Mouse (Mus musculus): ENCODE measurements around the gene Pcgf6. TPM values are rescaled to one million over a fixed set of nuclear protein-coding genes. Genes with fewer than 3 reads are reported as not detected.
A peak's percentile ranks its signal among the peaks of the same experiment; 100 is the strongest.

The Pcgf6 gene
- total RNA-seq (2021): 1 to 10 TPM; 3.4 to 4.1 TPM
- long read RNA-seq, experiment 1, partial matches to known transcripts: 0 of 4 reads
- long read RNA-seq, experiment 1, other reads (novel, unspliced or antisense): 0 of 4 reads
- long read RNA-seq, experiment 2, partial matches to known transcripts: 0 of 7 reads
- long read RNA-seq, experiment 2, other reads (novel, unspliced or antisense): 3 of 7 reads

DNA sequence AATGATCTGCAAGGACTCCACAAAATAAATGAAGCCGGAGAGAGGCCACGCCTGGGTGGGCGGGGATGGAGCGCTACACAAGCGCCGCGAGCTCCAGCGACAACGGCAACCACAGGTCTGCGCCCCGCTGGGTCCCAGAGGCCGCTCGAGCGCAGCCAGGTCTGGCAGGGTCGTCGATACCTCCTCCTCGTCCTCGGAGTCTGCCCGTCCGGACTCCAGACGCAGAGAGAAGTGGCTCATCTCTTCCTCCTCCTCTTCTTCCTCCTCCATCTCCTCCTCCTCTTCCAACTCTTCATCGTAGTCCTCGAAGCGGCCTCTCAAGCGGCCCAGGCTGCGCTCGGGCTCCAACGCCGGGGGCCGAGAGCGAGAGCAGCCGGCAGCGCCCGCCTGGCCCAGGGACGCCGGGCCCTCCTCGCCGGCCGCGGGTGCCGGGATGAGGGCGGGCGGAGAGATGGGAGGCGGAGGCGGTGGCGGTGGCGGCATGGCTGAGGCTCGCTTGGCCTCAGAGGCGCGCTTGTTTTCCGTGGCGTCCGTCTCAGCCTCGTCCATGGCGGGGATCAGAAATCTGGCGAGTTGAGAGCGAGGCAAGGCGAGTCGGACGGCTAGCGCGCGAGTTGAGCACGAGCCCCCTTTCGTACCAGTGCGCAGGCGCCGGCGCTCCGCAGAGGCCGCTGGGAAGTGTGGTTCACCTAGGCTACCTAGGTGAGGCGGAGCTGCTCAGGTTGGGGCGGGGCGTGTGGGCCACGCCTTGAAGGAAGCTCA, at the start of gene Pcgf6:
TSS of gene Pcgf6 (minus strand) at position 636 of the 762 bp plus-strand sequence.
- peak; percentile 50 to 61 for DNase-seq
- intact Hi-C loops (cut with DNase I): no loop called here

DNA sequence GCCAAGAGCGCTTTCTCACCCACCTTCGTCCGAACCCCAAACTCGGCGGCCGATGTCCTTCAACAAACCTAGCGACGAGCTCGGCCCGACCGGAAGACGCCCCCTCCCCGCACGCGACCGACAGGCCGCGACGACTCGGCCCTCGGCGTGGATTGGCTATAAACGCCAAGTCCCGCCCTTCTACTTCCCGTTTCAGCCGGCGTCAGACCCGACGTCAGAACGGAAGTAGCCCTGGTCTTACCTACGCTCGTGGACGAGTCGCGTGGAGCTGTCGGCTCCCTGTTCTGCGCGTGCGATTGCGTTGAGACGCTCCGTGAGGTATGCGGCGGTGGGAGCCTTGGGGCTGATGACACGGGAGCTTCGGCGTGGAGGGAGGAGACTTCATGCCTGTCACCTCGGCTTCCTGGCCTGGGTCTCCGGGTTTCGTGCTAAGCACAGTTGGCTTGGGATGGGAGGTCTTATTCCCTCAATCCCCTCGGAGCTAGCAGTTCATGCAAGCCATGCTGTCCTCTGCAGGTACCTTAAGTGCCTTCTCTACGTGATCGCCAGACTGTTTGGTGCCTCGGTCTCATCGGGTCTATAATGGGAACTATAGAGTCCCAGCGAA, 39.9 kb upstream of the Pcgf6 start, which contains the start of the genes Usmg5 and Pdcd11:
TSS of gene Usmg5 (minus strand) at position 98 of the 607 bp plus-strand sequence.
TSS of gene Pdcd11 (plus strand) at position 219 of the 607 bp plus-strand sequence.
- intact Hi-C loops (cut with DNase I): no loop called here
- DNase-seq: peak; percentile 87 to 94

DNA sequence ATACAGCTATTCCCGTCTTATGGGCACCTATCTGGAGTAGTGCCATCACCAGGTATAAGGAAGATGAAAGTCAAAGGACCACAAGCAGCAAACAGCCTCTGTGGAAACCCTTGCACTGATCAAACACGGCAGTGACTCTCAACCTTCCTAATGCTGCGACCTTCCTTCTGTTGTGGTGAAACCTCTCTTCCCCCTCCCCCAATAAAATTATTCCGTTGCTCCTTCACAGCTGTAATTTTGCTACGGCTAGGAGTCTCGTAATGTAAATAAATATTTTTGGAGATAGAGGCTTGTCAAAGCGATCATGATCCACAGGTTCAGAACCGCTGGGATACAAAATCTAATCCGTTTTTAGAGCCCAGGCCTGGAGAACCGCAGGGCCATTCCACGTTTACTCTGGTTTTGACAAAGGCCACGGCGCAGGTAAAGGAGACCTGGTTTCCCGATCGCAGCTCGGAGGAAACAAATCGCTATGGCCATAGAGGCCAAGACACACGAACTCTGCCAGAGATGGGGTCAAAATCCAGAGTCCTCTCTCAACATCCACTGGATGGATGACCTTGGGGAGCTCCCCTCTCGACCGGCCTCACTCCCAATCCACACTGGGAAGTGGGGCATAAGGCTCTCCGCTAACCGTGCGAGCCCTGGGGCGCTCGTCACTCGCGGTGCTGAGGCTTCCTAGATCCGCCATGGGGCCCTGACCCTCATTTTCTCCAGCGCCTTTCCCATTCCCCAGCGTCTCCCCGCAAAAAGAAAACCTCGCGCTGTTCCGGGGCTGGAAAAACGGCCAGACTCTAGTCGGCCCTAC, 39.2 kb upstream of the Pcgf6 start:
- no peak for DNase-seq
- intact Hi-C loops (cut with DNase I): no loop called here

DNA sequence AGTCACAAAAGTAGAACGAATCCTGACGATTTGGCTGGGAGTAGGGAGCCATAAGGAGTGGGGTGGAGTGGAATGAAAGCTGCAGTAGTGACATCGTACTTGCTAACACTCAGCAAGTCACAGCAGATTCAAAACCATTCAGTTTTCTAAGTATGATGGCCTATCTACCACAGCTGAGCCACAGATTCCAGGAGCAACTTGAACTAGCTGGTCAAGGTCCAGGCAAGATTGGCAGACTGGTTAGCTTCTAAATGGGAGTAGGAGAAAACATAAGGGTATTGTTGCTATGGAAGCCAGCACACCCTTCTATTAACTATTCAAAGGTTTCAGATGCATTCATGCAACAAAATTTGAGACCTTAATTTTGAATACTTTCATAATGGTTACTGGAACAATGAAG, 37.5 kb upstream of the Pcgf6 start:
- DNase-seq: no peak
- intact Hi-C loops (cut with DNase I): no loop called here

DNA sequence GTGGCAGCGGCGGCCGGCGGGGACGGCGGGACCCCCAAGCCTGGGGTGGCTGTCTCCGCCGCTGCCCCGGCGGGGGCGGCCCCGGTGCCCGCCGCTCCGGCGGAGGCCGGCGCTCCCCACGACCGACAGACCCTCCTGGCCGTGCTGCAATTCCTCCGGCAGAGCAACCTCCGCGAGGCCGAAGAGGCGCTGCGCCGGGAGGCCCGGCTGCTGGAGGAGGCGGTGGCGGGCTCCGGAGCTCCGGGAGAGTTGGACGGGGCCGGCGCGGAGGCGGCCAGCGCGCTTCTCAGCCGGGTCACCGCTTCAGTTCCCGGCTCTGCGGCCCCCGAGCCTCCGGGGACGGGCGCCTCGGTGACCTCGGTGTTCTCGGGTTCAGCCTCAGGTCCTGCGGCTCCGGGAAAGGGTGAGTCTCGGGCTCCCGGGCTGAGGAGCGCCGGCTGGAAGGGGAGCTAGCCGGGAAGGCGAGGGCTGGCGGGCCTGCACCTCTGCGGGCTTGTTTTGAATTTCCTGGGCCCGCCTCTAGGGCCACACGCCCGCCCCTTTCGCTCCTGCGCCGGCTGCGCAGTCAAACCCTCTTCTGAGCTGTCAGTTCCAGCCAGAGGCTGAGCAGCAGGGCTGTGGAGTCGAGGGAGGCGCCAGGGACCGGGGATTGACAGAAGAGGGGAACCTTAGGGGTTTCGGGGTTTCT, 17.4 kb upstream of the Pcgf6 start:
- DNase-seq: peak; percentile 75 to 80
- intact Hi-C loops (cut with DNase I): no loop called here

DNA sequence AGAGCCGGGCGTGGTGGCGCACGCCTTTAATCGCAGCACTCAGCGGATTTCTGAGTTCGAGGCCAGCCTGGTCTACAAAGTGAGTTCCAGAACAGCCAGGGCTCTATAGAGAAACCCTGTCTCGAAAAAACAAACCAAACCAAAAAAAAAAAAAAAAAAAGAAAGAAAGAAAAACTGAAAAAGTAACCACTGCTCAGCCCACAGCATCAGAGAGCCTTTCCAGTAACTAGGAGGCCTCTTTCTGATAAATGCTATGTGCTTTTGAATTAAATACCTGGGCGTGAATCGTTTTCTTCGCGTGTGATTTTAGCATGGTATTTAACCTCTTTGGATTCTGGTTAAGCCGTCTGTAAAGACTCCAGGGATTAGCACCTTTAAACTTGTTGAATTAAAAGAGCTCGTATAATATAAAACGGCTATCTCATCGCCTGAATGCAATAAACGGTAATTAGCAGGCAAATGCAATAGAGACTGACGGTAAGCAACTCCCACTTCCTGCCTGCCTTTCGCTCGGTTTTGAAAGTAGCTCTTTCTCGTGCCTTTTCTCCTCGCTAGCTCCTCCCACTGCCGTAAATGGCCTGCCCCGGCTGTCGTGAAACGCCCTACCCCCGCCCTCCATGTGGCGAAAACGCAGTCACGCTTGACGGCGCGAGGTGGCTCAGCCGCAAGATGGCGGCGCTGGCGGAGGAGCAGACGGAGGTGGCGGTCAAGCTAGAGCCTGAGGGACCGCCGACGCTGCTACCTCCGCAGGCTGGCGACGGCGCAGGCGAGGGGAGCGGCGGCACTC, 16.6 kb upstream of the Pcgf6 start, which contains the start of gene Taf5:
TSS of gene Taf5 (plus strand) at position 651 of the 787 bp plus-strand sequence.
- intact Hi-C loops (cut with DNase I): no loop called here
- peak; percentile 91 to 96 for DNase-seq

DNA sequence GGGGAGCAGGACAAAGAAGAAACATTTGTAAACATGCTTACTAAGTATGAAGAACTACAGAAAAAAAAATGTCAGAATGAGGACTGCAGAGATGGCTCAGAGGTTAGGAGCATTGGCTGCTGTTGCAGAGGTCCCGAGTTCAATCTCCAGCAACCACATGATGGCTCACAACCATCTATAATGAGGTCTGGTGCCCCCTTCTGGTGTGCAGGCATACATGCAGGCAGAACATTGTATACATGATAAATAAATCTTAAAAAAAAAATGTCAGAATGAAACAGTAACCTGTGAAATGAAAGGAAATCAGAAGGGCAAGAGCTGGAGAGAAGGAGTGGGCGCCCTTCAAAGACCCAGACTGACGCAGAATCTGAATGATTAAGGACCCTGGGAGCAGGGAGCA, 15.2 kb upstream of the Pcgf6 start:
- intact Hi-C loops (cut with DNase I): no loop called here
- DNase-seq: no peak

DNA sequence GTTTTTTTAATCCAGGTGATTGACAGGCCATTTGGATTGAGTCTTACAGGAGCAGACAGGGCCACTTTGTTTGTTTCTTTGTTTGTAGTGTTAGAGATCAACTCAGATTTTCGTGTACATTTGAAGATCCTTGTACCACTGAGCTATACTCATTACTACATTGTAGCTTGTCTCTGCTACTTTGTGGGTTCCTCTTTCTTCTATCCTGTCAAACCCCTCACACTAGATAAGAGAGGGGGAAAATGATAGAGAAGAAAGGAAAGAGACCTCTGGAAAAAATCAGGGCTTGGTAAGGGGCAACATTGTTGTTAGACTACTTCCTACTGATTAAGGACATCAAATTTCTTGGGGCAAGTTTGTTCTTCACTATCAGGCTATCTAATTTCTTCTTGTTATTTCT, 7.0 kb upstream of the Pcgf6 start:
- intact Hi-C loops (cut with DNase I): no loop called here
- DNase-seq: no peak

DNA sequence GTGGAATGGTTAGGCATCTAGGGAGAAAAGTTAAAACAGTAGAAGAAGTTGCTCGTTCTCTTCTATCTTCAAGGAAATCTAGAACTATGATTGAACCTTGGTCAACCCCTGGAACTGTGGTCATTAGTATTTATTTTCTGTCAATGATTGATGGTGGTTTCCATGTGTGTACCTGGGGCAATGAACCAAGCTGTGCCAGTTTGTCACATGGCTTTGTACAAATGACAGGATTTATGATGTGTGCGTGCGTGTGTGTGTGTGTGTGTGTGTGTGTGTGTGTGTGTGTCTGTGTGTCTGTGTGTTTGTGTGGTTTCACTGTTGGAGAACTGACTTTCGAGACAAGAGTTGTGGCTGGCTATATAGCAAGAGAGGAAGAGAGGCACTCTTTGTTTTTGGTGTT, 2.8 kb upstream of the Pcgf6 start:
- intact Hi-C loops (cut with DNase I): no loop called here
- DNase-seq: no peak

DNA sequence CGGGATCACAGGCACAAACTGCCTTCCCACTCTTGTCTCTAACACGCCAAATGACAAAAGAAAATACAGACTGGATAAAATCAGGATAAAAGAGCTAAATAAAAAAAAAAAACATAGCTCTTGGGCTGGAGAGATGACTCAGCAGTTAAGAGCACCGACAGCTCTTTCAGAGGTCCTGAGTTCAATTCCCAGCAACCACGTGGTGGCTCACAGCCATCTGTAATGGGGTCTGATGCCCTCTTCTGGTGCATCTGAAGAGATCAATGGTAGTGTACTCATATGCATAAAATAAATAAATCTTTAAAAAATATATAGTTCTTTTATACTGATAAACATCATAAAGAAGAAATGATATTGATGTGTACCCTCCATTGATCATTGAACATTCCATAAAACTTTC, 2.2 kb upstream of the Pcgf6 start:
- intact Hi-C loops (cut with DNase I): no loop called here
- DNase-seq: no peak

DNA sequence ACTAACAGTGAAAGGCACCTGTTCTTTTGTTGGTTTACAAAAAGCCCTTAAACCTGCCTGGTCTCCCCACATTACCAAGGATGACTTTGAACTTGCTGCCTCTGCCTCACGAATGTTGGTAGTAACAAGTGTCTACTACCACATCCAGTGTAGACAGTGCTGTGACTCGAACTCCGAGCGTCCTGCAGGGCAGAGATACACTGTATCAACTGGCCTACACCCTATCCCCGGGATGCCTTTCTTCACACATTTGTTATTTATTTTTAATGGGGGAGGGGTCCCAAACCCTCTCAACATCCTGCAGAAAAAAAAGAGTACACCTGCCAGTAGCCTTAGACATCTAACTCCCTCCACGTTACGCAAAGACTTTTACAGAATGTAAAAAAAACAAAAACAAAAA, 866 bp downstream of the Pcgf6 start:
- intact Hi-C loops (cut with DNase I): no loop called here
- DNase-seq: no peak

DNA sequence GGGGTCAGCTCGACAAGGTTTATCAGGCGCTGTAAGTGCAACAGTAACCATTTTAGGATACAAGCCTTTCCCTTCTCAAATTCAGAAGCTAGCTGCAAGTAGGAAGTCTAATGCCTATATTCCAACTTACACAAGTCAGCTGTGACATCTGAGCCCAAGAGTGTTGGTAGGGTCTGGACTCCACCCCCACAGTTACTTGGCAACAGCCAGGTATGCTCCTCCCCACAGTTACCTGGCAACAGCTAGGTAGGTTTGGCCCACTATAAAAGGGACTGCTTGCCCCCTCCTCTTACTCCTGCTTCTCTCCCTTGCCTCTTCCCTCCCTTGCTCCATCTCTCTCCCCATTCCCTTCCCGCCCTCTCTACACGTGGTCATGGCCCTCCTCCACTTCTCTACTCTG, 1.6 kb downstream of the Pcgf6 start:
- DNase-seq: no peak
- intact Hi-C loops (cut with DNase I): no loop called here

DNA sequence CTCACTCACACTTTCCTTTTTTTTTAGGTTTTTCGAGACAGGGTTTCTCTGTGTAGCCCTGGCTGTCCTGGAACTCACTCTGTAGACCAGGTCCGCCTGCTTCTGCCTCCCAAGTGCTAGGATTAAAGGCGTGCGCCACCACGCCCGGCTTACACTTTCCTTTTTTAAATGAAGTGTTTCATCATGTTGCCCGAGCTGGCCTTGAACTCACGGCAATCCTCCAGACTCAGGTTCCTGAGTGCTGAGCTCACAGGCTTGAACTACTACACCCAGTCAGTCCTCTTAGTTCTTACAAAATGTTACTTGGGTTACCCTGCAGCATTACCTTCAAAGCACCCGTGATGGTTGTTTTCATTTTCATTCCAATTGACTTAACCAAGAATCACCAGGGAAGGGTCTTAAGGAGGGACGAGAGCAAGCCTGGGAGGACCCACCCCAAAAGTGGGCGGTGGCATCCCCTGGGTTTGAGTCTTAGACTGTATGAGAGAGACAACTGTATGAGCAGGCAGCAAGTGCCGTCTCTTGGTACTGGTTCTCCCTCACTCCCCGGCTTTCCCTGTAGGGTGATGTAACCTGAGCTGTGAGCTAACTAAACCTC, 3.4 kb downstream of the Pcgf6 start:
- intact Hi-C loops (cut with DNase I): no loop called here
- no peak for DNase-seq

DNA sequence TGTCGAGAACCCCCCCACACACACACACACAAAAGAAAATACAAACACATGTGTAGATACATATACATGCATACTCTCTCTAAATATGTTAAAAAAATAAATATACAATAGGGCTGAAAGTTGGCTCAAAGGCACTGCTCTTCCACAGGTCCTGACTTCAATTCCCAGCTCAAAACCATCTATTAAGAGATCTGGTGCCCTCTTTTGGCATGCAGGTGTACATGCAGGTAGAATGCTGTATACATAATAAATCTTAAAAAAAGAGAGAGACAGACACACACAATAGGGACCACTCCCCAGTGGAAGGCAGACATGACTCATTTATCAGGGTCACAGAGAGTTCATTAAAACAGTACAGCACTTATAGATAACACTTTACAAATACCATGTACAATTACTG, 4.4 kb downstream of the Pcgf6 start:
- intact Hi-C loops (cut with DNase I): no loop called here
- DNase-seq: no peak

DNA sequence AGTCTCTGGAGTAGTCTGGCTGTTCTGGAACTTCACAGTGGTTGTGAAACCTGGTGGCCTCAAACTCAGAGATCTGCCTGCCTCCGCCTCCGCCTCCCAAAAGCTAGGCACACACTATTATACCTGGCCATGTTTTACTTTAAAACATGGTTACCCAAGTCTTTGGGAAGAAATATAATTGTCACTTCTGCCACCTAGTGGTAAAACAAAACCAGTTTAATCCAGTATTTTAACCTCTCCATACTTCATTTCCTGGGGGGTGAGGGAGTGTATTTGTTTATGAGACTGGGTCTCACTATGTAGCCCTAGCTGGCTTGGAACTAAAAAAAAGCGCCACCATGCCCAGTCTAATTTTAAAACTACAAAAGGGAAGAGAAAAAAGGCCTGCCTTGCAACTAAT, 7.1 kb downstream of the Pcgf6 start:
- intact Hi-C loops (cut with DNase I): no loop called here
- DNase-seq: no peak

DNA sequence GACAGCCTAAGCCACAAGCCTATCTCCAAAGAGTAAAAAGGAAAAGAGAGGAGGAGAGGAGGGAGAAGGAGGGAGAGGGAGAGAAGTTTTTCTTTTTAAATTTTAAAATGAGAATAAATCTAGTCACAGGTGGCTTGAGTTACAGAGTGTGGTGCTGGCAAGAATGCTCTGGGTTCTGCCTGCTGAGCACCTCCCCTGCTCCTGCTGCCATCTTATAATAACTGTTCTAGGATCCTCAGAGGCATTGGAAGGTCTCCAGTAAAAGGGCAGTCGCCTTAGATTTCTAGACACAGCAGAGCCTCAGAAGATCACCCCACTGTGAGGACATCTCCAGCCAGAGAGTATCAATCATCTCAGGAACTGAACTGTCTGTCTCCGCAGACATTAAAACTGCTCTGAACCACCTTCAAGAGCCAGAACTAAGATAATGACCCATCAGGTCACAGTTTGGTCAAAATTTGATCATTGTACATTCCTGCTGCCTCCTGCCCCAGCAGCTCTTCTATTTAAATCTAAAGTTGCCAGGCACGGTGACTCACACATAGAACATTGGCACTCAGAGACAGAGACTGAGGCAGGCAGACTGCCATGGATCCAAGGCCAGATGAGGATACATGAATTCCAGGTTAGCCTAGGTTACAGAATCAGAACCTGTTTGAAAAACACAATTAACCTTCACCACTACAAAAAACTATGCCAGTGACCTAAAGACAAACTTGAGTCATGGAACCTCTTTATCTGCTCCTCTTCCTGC, 9.8 kb downstream of the Pcgf6 start:
- intact Hi-C loops (cut with DNase I): no loop called here
- DNase-seq: no peak

DNA sequence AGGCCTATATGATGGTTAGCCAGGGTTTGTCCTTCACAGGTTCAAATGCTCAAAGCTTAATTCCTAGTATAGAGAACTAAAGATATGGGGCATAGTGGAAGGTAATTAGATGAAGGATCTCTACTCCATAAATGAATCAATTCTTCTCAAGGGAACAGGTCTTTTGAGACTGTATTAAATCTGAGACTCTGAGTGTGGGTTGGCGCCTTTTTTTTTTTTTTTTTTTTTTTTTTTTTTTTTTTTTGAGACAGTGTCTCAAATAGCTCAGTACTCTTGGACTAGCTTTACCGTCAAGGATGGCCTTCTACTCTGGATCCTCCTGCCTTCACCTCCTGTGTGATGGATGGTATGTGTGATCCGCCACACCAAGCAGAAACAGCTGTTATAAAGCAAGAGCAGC, 14.1 kb downstream of the Pcgf6 start:
- intact Hi-C loops (cut with DNase I): no loop called here
- DNase-seq: no peak

DNA sequence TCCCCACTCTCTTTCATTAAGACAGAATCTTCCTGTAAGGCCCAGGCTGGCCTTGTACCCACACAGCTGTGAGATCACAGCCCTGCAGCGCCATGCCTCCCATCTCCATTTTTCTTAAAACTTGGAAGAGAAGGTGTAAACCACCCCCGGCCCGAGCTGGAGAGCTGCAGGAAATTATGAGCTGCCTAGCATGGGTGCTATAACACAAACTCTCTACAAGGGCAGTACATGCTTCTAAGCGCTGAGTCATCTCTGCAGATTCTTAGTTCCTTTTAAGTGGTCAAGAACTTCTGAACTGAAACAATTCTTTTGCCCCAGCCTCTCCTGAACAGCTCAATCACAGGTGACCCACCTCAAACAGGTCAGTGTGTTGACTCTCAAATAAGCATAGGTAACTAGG, 15.8 kb downstream of the Pcgf6 start:
- DNase-seq: no peak
- intact Hi-C loops (cut with DNase I): no loop called here

Measured in gastrocnemius, postnatal 36 days (tissue).